Mouse (Mus musculus) liver, embryonic 15.5 days (tissue): Measurements from ENCODE around the gene Myo1f. TPM values are rescaled to one million over a fixed set of nuclear protein-coding genes. Genes with fewer than 3 reads are reported as not detected.

Experiments
- ATAC-seq: fragments of 200-750 bp; cut with Nextera tagmentation; 2 replicates; pipeline ENCODE4 v1.8.0; 2017; ENCODE audit warnings: moderate number of reproducible peaks, mild to moderate bottlenecking, moderate library complexity; ENCODE audit not compliant: insufficient read depth
- H3K27ac ChIP-seq: fragments of 300-500 bp; sonication (generic); replicated peaks from 2 replicates; pipeline ENCODE4 v1.5.1; 2015; ENCODE audit warnings: mild to moderate bottlenecking, inconsistent platforms
- H3K27me3 ChIP-seq: fragments of 300-500 bp; sonication (generic); 2 replicates; pipeline ENCODE4 v1.6.1; 2015; ENCODE audit warnings: mild to moderate bottlenecking, inconsistent platforms
- H3K36me3 ChIP-seq: fragments of 300-500 bp; sonication (generic); replicated peaks from 2 replicates; pipeline ENCODE4 v1.6.1; 2015; ENCODE audit warnings: moderate library complexity, mild to moderate bottlenecking, inconsistent platforms
- H3K4me1 ChIP-seq: fragments of 300-500 bp; sonication (generic); replicated peaks from 2 replicates; pipeline ENCODE4 v1.6.1; 2015; ENCODE audit warnings: inconsistent platforms
- H3K4me2 ChIP-seq: fragments of 300-500 bp; sonication (generic); 2 replicates; pipeline ENCODE4 v1.6.1; 2015; ENCODE audit warnings: moderate library complexity, mild to moderate bottlenecking, inconsistent platforms
- H3K4me3 ChIP-seq: fragments of 300-500 bp; sonication (generic); replicated peaks from 2 replicates; pipeline ENCODE4 v1.5.1; 2015; ENCODE audit warnings: mild to moderate bottlenecking, inconsistent platforms
- H3K9ac ChIP-seq: fragments of 300-500 bp; sonication (generic); 2 replicates; pipeline ENCODE4 v1.6.1; 2015; ENCODE audit warnings: moderate library complexity, mild to moderate bottlenecking, inconsistent platforms
- H3K9me3 ChIP-seq: fragments of 300-500 bp; sonication (generic); replicated peaks from 2 replicates; pipeline ENCODE4 v1.6.1; 2016; ENCODE audit warnings: inconsistent platforms
- WGBS: fragments of 180-500 bp; shearing (Covaris S2); methylation state at CpG from one replicate; pipeline ENCODE4 v1.1.7; 2015; ENCODE audit warnings: mixed read lengths; ENCODE audit not compliant: insufficient replicate concordance; 5-methylcytosine and 5-hydroxymethylcytosine counted together
- polyA plus RNA-seq: library from polyadenylated mRNA; unstranded; fragments of >200 nt; fragmentation: Nextera tagmentation; extraction: Ambion mirVana; gene quantifications from 2 replicates; pipeline ENCODE4 v1.2.1, GENCODE M21; 2015

Myo1f gene
- polyA plus RNA-seq, 1 experiment from 2014 or later, result 11.9 TPM

DNA sequence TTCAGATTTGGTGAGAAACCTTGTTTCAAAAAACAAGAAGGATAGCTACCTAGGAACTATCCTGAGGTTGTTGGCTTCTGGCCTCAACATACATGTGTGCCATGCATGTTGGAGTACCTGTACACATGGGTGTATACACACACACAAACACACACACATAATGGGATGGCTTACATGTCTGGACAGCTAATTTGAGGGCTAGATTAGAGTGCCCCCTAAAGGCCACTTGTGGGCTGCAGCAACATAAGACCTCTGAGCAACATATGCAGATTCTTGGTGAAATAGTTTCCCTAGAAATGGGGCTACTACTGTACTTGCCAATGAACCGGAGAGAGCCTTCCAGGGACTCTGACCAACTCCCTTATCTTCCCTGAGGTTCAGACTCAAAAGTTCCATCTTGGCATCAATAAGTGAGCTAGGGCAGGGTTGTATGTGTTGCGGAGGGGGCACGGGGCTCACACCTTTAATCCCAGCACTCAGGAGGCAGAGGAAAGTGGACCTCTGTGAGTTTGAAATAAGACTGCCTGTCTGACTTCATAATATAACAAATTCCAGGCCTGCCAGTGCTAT, 16.3 kb upstream of the Myo1f start:
- no peaks in the 10 kb centered on the region for H3K9me3 ChIP-seq
- no peak overlapping the region for H3K4me3 ChIP-seq
- no peak overlapping the region for H3K4me2 ChIP-seq
- no peak overlapping the region for H3K9ac ChIP-seq
- 62% methylated on average over 3 of the region's 3 CpGs for WGBS
- ATAC-seq, result no peak
- no peaks in the 10 kb centered on the region for H3K4me1 ChIP-seq
- no peaks in the 10 kb centered on the region; the same call in 1 of the 2 replicates for H3K36me3 ChIP-seq
- H3K27ac ChIP-seq, result no peak overlapping the region
- H3K27me3 ChIP-seq, result no peaks in the 10 kb centered on the region

DNA sequence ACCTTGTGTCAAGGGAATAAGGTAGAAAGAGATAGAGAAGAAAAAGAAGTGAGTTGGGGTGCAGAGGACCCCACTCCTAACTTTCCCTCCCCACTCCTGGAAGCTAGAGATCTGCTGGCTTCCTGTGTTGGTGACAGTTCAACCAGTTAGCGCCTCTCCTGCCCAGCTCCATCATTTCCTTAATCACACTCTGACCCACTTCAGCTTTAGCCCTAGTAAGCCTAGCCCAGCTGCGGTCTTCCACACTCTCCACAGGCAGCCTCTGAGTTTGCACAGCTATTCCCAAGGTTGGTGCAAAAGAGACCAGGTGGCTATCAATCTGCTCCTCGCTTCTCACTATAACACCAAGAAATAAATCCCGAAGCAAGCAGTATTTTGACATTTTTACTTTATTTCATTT, 15.6 kb upstream of the Myo1f start:
- no peak overlapping the region for H3K4me3 ChIP-seq
- 66% methylated on average over 4 of the region's 4 CpGs for WGBS
- no peaks in the 10 kb centered on the region for H3K4me1 ChIP-seq
- H3K4me2 ChIP-seq, result no peak overlapping the region
- no peak overlapping the region for H3K27ac ChIP-seq
- H3K9ac ChIP-seq, result no peak overlapping the region
- no peaks in the 10 kb centered on the region for H3K27me3 ChIP-seq
- ATAC-seq, result no peak
- no peaks in the 10 kb centered on the region; the same call in 1 of the 2 replicates for H3K36me3 ChIP-seq
- H3K9me3 ChIP-seq, result no peaks in the 10 kb centered on the region

DNA sequence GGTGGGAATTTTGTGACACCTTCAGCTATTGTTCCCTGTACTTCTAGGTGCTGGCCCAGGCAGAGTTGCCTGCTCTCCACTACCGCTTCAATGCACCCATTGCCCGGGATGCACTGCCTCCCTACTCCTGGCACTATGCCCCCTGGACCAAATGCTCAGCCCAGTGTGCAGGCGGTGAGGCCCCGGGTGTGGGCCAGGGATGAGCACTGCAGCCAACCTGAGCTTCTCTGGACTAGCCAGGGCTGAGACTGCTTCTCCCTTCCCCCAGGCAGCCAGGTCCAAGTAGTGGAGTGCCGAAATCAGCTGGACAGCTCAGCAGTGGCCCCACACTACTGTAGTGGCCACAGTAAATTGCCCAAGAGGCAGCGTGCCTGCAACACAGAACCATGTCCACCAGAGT, 6.3 kb upstream of the Myo1f start:
- peaks cover 8% of the 10 kb centered on the region for H3K36me3 ChIP-seq
- H3K9me3 ChIP-seq, result no peaks in the 10 kb centered on the region
- no peak overlapping the region for H3K4me3 ChIP-seq
- no peak overlapping the region for H3K4me2 ChIP-seq
- WGBS, result 81% methylated on average over 6 of the region's 6 CpGs
- H3K27me3 ChIP-seq, result no peaks in the 10 kb centered on the region
- H3K9ac ChIP-seq, result no peak overlapping the region
- ATAC-seq, result no peak
- no peak overlapping the region for H3K27ac ChIP-seq
- H3K4me1 ChIP-seq, result no peaks in the 10 kb centered on the region

DNA sequence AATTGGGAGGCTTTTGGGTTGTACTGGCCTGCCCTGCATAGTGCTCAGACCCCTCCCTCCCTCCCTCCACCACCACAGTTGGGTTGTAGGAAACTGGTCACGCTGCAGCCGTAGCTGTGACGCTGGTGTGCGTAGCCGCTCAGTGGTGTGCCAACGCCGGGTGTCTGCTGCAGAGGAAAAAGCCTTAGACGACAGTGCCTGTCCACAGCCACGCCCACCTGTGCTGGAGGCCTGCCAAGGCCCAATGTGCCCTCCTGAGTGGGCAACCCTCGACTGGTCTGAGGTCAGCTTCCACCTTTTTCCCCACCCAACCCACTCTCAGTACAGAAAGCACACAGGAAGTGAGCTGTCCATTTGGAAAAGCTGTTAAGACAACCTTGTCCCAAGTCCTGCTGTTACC, 5.1 kb upstream of the Myo1f start:
- H3K4me3 ChIP-seq, result no peak overlapping the region
- H3K9ac ChIP-seq, result no peak overlapping the region
- no peaks in the 10 kb centered on the region for H3K9me3 ChIP-seq
- H3K4me1 ChIP-seq, result no peaks in the 10 kb centered on the region
- peaks cover 8% of the 10 kb centered on the region for H3K36me3 ChIP-seq
- H3K27me3 ChIP-seq, result no peaks in the 10 kb centered on the region
- no peak overlapping the region for H3K4me2 ChIP-seq
- no peak for ATAC-seq
- no peak overlapping the region for H3K27ac ChIP-seq
- 71% methylated on average over 10 of the region's 10 CpGs for WGBS

DNA sequence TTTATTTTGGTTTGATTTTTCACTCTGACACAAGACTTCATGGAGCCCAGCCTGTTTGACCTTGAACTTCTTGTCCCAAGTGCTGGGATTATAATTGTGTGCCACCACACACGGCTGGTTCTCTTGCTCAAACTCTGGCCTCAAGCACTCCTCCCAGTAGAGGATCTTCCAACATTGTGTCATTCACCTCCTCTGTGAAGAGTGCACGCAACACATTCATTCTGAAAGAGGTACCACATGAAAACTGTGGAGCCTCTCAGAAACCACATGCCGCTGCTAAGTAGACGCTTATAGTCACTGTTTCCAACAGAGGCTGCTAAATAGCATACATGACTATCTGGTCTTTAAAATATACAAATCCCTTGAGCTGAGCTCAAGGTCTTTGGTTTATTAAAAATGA, 3.4 kb upstream of the Myo1f start:
- Histone ChIP-seq H3K27ac (no peak overlapping the region), H3K9ac (no peak overlapping the region), H3K4me2 (no peak overlapping the region), H3K4me1 (no peaks in the 10 kb centered on the region), H3K9me3 (no peaks in the 10 kb centered on the region), H3K27me3 (no peaks in the 10 kb centered on the region), H3K4me3 (no peak overlapping the region), H3K36me3 (peaks cover 8% of the 10 kb centered on the region)
- ATAC-seq, result no peak
- 70% methylated on average over 4 of the region's 4 CpGs for WGBS

DNA sequence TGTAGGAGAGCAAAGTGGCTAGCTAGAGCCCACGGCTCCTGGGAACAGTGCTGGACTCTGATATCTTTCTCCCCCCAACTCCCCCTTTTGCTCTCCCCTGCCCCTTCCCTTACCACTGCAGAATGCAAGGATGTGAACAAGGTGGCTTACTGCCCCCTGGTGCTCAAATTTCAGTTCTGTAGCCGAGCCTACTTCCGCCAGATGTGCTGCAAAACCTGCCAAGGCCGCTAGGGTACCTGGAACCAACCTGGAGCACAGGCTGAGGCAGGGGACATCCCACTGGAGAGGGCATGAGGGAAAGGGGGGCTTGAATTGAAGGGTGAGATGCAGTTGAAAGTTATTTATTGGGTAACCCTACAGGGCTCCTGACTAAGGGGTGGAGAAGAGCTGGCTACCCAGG, 2.5 kb upstream of the Myo1f start:
- Histone ChIP-seq H3K27ac (no peak overlapping the region), H3K4me2 (no peak overlapping the region), H3K27me3 (no peaks in the 10 kb centered on the region), H3K36me3 (peaks cover 8% of the 10 kb centered on the region), H3K4me3 (no peak overlapping the region), H3K4me1 (no peaks in the 10 kb centered on the region), H3K9me3 (no peaks in the 10 kb centered on the region), H3K9ac (no peak overlapping the region)
- 50% methylated on average over 4 of the region's 4 CpGs for WGBS
- no peak for ATAC-seq

DNA sequence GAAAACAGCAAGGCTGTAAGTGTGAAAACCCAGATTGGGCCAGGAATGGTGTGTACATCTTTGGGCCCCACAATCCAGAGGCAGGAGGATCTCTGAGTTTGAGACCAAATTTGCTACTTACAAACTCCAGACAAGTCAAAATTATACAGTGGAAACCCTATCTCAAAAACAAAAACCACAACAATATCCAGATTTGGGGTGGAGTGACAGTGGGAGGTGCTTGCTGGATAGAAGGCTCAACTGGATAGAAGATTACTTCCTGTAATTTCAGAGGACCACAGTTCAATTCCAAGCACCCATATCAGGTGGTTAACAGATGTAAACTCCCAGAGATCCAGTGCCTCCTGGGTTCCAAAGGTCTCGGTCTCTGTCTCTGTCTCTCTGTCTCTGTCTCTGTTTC, 971 bp upstream of the Myo1f start:
- H3K4me3 ChIP-seq, result no peak overlapping the region
- H3K27me3 ChIP-seq, result no peaks in the 10 kb centered on the region
- H3K9ac ChIP-seq, result no peak overlapping the region
- no peak for ATAC-seq
- H3K4me1 ChIP-seq, result no peaks in the 10 kb centered on the region
- peaks cover 8% of the 10 kb centered on the region for H3K36me3 ChIP-seq
- no peak overlapping the region for H3K27ac ChIP-seq
- H3K4me2 ChIP-seq, result no peak overlapping the region
- 70% methylated on average over 1 of the region's 1 CpGs for WGBS
- H3K9me3 ChIP-seq, result no peaks in the 10 kb centered on the region

DNA sequence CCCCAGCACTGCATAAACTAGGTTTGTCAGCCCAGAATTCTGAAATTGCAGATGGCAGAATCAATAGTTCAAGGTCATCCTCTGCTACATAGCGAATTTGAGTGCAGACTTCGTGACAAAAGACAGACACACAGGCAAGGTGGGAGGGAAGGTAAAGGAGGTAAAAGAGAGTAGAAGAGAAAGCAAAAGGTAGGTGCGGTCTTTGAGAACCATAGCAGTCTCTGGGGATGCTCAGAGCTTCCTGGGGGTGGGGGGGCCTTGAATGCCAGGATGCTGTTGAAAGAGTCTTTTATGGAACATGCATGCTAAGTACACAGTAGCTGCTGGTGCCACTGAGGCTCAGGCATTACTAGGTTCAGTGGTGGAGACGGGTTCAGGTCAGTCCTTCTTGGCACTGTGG, 2.4 kb downstream of the Myo1f start:
- WGBS, result 54% methylated on average over 4 of the region's 4 CpGs
- Histone ChIP-seq H3K4me3 (no peak overlapping the region), H3K4me2 (peak overlapping the region; percentile 25), H3K36me3 (no peaks in the 10 kb centered on the region), H3K9me3 (no peaks in the 10 kb centered on the region), H3K27me3 (no peaks in the 10 kb centered on the region), H3K27ac (no peak overlapping the region), H3K4me1 (no peaks in the 10 kb centered on the region), H3K9ac (no peak overlapping the region)
- no peak for ATAC-seq

DNA sequence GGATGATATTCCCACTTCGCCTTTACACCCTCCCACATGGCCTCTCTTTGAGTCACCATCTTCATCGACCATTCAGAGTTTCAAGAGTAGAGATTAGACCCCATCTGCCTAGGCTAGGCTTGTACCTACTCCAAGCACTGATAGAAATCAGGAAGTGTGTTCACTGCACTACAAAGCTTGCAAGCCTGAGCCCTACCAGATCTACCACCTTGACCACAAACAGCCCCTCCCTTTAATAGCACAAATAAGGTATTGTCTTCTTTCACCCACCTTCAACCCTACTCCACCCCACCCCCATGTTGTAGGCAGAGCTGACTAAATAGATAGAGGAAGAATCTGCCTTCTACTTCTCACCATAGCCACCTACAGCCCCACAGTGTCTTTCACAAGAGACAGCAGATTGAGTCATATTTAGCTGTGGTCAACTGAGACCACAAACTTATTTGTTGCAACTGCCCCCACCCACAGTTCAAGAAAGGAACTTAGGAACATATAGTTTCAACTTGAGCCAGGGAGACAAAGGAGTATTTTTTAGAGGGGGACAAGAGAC, 8.1 kb downstream of the Myo1f start:
- H3K4me2 ChIP-seq, result no peak overlapping the region
- WGBS, result 25% methylated on average over 2 of the region's 2 CpGs
- no peak overlapping the region for H3K4me3 ChIP-seq
- peak overlapping the region; percentile 51; the same call in 1 of the 2 replicates for H3K27ac ChIP-seq
- H3K27me3 ChIP-seq, result no peaks in the 10 kb centered on the region
- H3K9ac ChIP-seq, result no peak overlapping the region
- H3K36me3 ChIP-seq, result no peaks in the 10 kb centered on the region
- ATAC-seq, result 0 out of 2 replicates have a peak, but pooled peaks have one; percentile 28
- no peaks in the 10 kb centered on the region for H3K9me3 ChIP-seq
- no peaks in the 10 kb centered on the region; the same call in 1 of the 2 replicates for H3K4me1 ChIP-seq

DNA sequence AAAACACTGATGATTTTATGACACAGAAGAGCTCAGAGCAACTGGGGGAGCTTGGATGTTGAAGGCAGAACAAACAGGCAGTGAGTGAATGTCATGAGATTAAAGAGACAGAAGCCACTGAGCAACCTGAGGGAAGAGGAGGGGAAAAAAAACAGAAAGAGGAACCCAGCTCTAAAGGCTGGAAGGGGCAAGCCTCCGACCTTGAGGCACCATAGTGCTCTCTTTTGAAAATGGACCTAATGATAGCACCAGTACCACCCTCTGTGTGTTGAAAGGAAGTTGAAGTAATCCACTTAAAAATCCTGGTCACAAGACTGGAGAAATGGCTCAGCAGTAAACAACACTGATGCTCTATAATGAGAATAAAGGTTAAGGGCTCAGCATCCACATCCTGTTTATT, 9.1 kb downstream of the Myo1f start:
- Histone ChIP-seq H3K27me3 (no peaks in the 10 kb centered on the region), H3K4me2 (no peak overlapping the region; the same call in 1 of the 2 replicates), H3K4me1 (no peaks in the 10 kb centered on the region; the same call in 1 of the 2 replicates), H3K9ac (no peak overlapping the region), H3K4me3 (no peak overlapping the region), H3K36me3 (no peaks in the 10 kb centered on the region), H3K9me3 (no peaks in the 10 kb centered on the region), H3K27ac (peak overlapping the region; percentile 62)
- 16% methylated on average over 1 of the region's 1 CpGs for WGBS
- no peak for ATAC-seq

DNA sequence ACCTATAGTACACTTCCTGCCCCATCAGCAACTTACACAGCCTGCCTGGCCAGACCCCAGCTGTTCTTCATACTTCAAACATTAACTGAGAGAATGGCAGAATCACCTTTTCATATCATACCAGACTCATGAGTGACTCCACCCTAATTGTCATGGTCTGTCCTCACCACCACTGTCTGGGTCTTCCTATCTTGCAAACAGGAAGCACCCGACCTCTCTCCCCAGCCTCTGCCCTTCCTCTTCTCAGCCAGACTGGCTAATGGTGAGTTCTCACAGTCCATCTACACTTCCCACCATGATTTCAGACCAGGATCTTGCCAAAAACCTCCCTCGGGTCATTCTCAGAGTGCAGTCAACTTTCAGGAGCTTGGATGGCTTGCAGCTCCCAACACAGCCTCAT, 10.7 kb downstream of the Myo1f start:
- Histone ChIP-seq H3K27ac (no peak overlapping the region; the same call in 1 of the 2 replicates), H3K27me3 (no peaks in the 10 kb centered on the region), H3K4me1 (no peaks in the 10 kb centered on the region; the same call in 1 of the 2 replicates), H3K4me2 (no peak overlapping the region), H3K9ac (no peak overlapping the region), H3K9me3 (no peaks in the 10 kb centered on the region), H3K36me3 (no peaks in the 10 kb centered on the region), H3K4me3 (no peak overlapping the region)
- no peak for ATAC-seq
- WGBS, result 10% methylated on average over 2 of the region's 2 CpGs

DNA sequence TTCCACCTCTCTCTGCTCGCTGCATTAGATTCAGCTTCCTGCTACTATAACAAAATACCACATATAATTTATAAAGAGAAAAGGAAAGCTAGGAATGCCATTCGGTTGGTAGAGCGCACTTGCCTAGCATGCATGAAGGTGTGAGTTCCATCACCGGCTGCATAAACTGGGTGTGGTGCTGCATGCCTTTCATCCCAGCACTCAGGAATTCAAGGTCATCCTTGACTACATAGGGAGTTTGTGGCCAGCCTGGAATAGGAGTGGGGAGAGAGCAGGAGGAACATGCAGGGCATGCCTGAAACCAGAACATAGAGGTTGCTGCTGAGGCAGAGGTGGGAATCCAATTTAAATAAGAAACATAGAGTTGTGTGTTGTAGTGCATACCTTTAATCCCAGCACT, 28.6 kb downstream of the Myo1f start:
- no peaks in the 10 kb centered on the region for H3K4me1 ChIP-seq
- H3K4me3 ChIP-seq, result no peak overlapping the region
- no peaks in the 10 kb centered on the region for H3K27me3 ChIP-seq
- H3K27ac ChIP-seq, result no peak overlapping the region
- 72% methylated on average over 4 of the region's 4 CpGs for WGBS
- no peaks in the 10 kb centered on the region for H3K9me3 ChIP-seq
- H3K9ac ChIP-seq, result no peak overlapping the region
- no peak for ATAC-seq
- no peak overlapping the region for H3K4me2 ChIP-seq
- H3K36me3 ChIP-seq, result no peaks in the 10 kb centered on the region
